In genomic region chr2:26300161-26300807, GRCm38 (mm10) we compare ENCODE assay signal across 9 mouse cellular contexts. TPM values are rescaled to one million over a fixed set of nuclear protein-coding genes. Genes with fewer than 3 reads are reported as not detected.
DNase-seq lines count a peak whose midpoint lies in the region; ATAC-seq and TF ChIP-seq lines count a peak whose summit lies in the region.
"Had no signal": no experiment of that assay in that cellular context is flagged by ENCODE, and none has a peak within 500 bp of the region (broad histone marks: within the 10 kb centered on the region; RNA-seq: fewer than 3 reads in every experiment).

No protein-coding gene starts in this region.

- DNase-seq in layer of hippocampus, adult 2 months (ENCODE audit: low spot score in 2 of 2) = peak in 1 of 2 experiments; percentile 33
- DNase-seq in layer of hippocampus, postnatal 25 days (ENCODE audit: extremely low spot score in 1 of 2, low spot score in 1 of 2) = no peak
- peak; percentile 52 for DNase-seq in brain, embryonic 14.5 days (ENCODE audit: low read depth)
- DNase-seq in gonadal fat pad, adult 2 months (ENCODE audit: low read depth) = peak; percentile 56
- DNase-seq in testis, postnatal 14 days (ENCODE audit: low spot score) = no peak
- no peak for DNase-seq in spleen, adult 12 weeks (ENCODE audit: low spot score)

- H3K4me3 ChIP-seq in layer of hippocampus, adult 2 months = no peak overlapping the region
- no peak overlapping the region for H3K4me3 ChIP-seq in midbrain, embryonic 12.5 days

- H3K27ac ChIP-seq in layer of hippocampus, adult 2 months = peak overlapping the region; percentile 90
- H3K27ac ChIP-seq in midbrain, embryonic 12.5 days (replicated peaks) = peak overlapping the region; percentile 86; the same call in 1 of the 2 replicates

- 0 out of 2 replicates have a peak, but pooled peaks cover 7% of the 10 kb centered on the region for H3K9me3 ChIP-seq in midbrain, embryonic 12.5 days

- H3K27me3 ChIP-seq in midbrain, embryonic 12.5 days = peaks cover 22% of the 10 kb centered on the region; the same call in 1 of the 2 replicates
- H3K27me3 ChIP-seq: Patski had no signal

- H3K4me2 ChIP-seq in midbrain, embryonic 12.5 days (replicated peaks) = no peak overlapping the region

- H3K36me3 ChIP-seq in midbrain, embryonic 12.5 days = no peaks in the 10 kb centered on the region

- 0 out of 2 replicates have a peak overlapping the region, but pooled peaks have one; percentile 2 for H3K9ac ChIP-seq in midbrain, embryonic 12.5 days (replicated peaks)

- peaks cover 42% of the 10 kb centered on the region for H3K4me1 ChIP-seq in midbrain, embryonic 12.5 days

- no peak for TF ChIP-seq CTCF in layer of hippocampus, adult 2 months (conservative IDR thresholded peaks at IDR 0.05)
- TF ChIP-seq CTCF in brain, embryonic 14.5 days (IDR thresholded peaks at IDR 0.05; ENCODE audit: borderline replicate concordance, extremely low read depth, insufficient read depth, insufficient read length) = no peak

- WGBS in midbrain, embryonic 12.5 days = 40% methylated on average over 5 of the region's 5 CpGs

- ATAC-seq in midbrain, embryonic 12.5 days (ENCODE audit: low FRiP score, low read depth) = no peak
- no peak for ATAC-seq in activated CD4-positive, CD25-positive, alpha-beta regulatory T cell, adult 4 months
- ATAC-seq: Patski had no signal

- no peak for TF ChIP-seq POLR2A in brain, embryonic 14.5 days (IDR thresholded peaks at IDR 0.05; ENCODE audit: borderline replicate concordance, extremely low read depth, insufficient read depth, insufficient read length, poor library complexity, severe bottlenecking)

RNA-seq across cellular contexts. Expression of gene Ccdc187, which starts 5.9 kb away (rescaled TPM):
- total RNA-seq in layer of hippocampus, adult 2 months (2021) = under 1 TPM; 0.59 to 0.76 TPM
- under 1 TPM; 0.52 to 0.94 TPM for total RNA-seq in layer of hippocampus, postnatal 25 days (2021)
- 1.4 and 1.9 TPM in 2 replicates for polyA plus RNA-seq in brain, embryonic 14.5 days (2012; rRNA removed)
- polyA plus RNA-seq in gonadal fat pad, adult 2 months (2012; rRNA removed) = 6.0 and 10.6 TPM in 2 replicates
- 0.08 and 0.12 TPM in 2 replicates for polyA plus RNA-seq in midbrain, embryonic 12.5 days (2016; fragmentation: Nextera tagmentation; extraction: Ambion mirVana)
- not detected for polyA plus RNA-seq in activated CD4-positive, CD25-positive, alpha-beta regulatory T cell, adult 4 months (2017; shearing (Covaris generic))

RNA-seq across cellular contexts. Expression of gene Gpsm1, which starts 15.0 kb away (rescaled TPM):
- 10 to 100 TPM; 36.6 to 40.7 TPM for total RNA-seq in layer of hippocampus, adult 2 months (2021)
- total RNA-seq in layer of hippocampus, postnatal 25 days (2021) = 10 to 100 TPM; 38.3 to 42.4 TPM
- polyA plus RNA-seq in brain, embryonic 14.5 days (2012; rRNA removed) = 163 and 195 TPM in 2 replicates
- 14.8 and 17.7 TPM in 2 replicates for polyA plus RNA-seq in gonadal fat pad, adult 2 months (2012; rRNA removed)
- polyA plus RNA-seq in midbrain, embryonic 12.5 days (2016; fragmentation: Nextera tagmentation; extraction: Ambion mirVana) = 128 and 129 TPM in 2 replicates
- polyA plus RNA-seq in activated CD4-positive, CD25-positive, alpha-beta regulatory T cell, adult 4 months (2017; shearing (Covaris generic)) = 1 to 10 TPM; 1.8 to 2.7 TPM

RNA-seq across cellular contexts. Expression of gene Dnlz, which starts 51.6 kb away (rescaled TPM):
- 10 to 100 TPM; 26.5 to 27.2 TPM for total RNA-seq in layer of hippocampus, adult 2 months (2021)
- 10 to 100 TPM; 26.3 to 27.8 TPM for total RNA-seq in layer of hippocampus, postnatal 25 days (2021)
- 31.0 and 32.8 TPM in 2 replicates for polyA plus RNA-seq in brain, embryonic 14.5 days (2012; rRNA removed)
- 19.0 and 23.4 TPM in 2 replicates for polyA plus RNA-seq in gonadal fat pad, adult 2 months (2012; rRNA removed)
- 34.4 and 35.2 TPM in 2 replicates for polyA plus RNA-seq in midbrain, embryonic 12.5 days (2016; fragmentation: Nextera tagmentation; extraction: Ambion mirVana)
- polyA plus RNA-seq in activated CD4-positive, CD25-positive, alpha-beta regulatory T cell, adult 4 months (2017; shearing (Covaris generic)) = 1 to 10 TPM; 6.5 to 7.4 TPM

Comparison
In these comparisons a context has a peak if more than half of its experiments do, and no peak if none do; other contexts are left out.
1. DNase-seq: peak in brain, embryonic 14.5 days (single experiment) and gonadal fat pad, adult 2 months (single experiment); none in layer of hippocampus, postnatal 25 days (0 of 2), testis, postnatal 14 days (single experiment) and spleen, adult 12 weeks (single experiment).